Mouse (Mus musculus): ENCODE measurements around the gene Gas7. TPM values are rescaled to one million over a fixed set of nuclear protein-coding genes. Genes with fewer than 3 reads are reported as not detected.

Gene Gas7
- polyA plus RNA-seq, 1 experiment from 2014 or later, result 3.3 TPM

DNA sequence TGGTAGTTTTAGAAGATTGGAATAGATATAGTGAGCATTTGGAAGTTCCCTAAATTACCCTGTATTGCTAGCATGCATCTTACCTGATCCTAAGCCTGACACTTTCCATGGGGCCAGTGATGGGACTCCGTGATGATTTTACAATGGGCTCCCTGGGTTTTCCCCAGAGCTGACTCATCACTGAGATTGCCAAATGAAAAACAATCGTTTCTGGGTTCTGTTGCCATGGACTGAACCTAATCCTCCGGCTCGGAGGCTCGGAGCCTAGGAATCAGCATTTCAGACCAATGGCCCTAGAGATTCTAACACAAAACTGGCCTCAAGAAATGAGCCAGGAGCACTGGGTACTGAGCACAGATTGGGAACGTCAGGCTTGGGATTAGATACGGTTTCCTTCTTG lies 167.1 kb downstream of the Gas7 start:
- Histone ChIP-seq H3K27me3 (ENCODE audit: control insufficient read depth, insufficient read depth, low read length) (no peaks in the 10 kb centered on the region), H3K9me3 (replicated peaks; ENCODE audit: control insufficient read depth, low read length) (no peaks in the 10 kb centered on the region), H3K4me2 (ENCODE audit: low read depth, low read length) (no peak overlapping the region), H3K4me1 (ENCODE audit: control insufficient read depth, insufficient read depth, low read length) (no peaks in the 10 kb centered on the region), H3K27ac (replicated peaks; ENCODE audit: low read depth, low read length) (no peak overlapping the region), H3K9ac (replicated peaks; ENCODE audit: low read length) (no peak overlapping the region), H3K36me3 (replicated peaks; ENCODE audit: control insufficient read depth, insufficient read depth, low read depth, low read length) (no peaks in the 10 kb centered on the region), H3K4me3 (ENCODE audit: low read depth, low read length) (no peak overlapping the region)
- 87% methylated on average over 7 of the region's 7 CpGs for WGBS
- ATAC-seq (replicated peaks; ENCODE audit: insufficient number of reproducible peaks, low FRiP score, low TSS enrichment, low read depth) (no peak), DNase-seq (ENCODE audit: low spot score) (no peak)

GRCm38 (mm10) chr11:67627179-67627578 lies 171.9 kb downstream of the Gas7 start:
- no peak for DNase-seq (ENCODE audit: low spot score)
- no peak for ATAC-seq (replicated peaks; ENCODE audit: insufficient number of reproducible peaks, low FRiP score, low TSS enrichment, low read depth)
- no peaks in the 10 kb centered on the region for H3K4me1 ChIP-seq (ENCODE audit: control insufficient read depth, insufficient read depth, low read length)
- no peak overlapping the region for H3K4me2 ChIP-seq (ENCODE audit: low read depth, low read length)
- no peak overlapping the region for H3K27ac ChIP-seq (replicated peaks; ENCODE audit: low read depth, low read length)
- H3K4me3 ChIP-seq (ENCODE audit: low read depth, low read length), result no peak overlapping the region
- H3K9me3 ChIP-seq (replicated peaks; ENCODE audit: control insufficient read depth, low read length), result no peaks in the 10 kb centered on the region
- no peaks in the 10 kb centered on the region for H3K36me3 ChIP-seq (replicated peaks; ENCODE audit: control insufficient read depth, insufficient read depth, low read depth, low read length)
- H3K9ac ChIP-seq (replicated peaks; ENCODE audit: low read length), result no peak overlapping the region
- 82% methylated on average over 7 of the region's 7 CpGs for WGBS
- H3K27me3 ChIP-seq (ENCODE audit: control insufficient read depth, insufficient read depth, low read length), result no peaks in the 10 kb centered on the region

DNA sequence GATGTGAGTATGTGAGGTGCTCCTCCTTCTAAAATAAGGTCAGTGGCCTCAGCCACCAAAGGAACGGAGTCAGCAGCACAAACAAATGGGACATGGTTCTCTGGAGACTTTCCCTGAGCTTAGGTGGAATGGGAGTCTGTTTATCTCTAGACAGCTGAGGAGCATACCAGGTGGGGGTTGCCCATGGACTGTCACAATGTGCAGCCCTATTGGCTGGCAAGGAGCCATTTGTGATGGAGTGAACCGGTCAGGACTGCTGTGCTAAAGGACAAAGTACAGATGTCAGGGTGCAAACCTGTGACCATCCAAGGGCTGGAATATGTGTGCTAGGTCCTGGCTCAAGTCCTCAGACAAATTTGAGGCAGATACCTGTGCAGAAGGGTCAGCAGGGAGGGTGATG lies 173.3 kb downstream of the Gas7 start:
- ATAC-seq (replicated peaks; ENCODE audit: insufficient number of reproducible peaks, low FRiP score, low TSS enrichment, low read depth) (no peak), DNase-seq (ENCODE audit: low spot score) (no peak)
- Histone ChIP-seq H3K9me3 (replicated peaks; ENCODE audit: control insufficient read depth, low read length) (no peaks in the 10 kb centered on the region), H3K4me2 (ENCODE audit: low read depth, low read length) (no peak overlapping the region), H3K27me3 (ENCODE audit: control insufficient read depth, insufficient read depth, low read length) (no peaks in the 10 kb centered on the region), H3K9ac (replicated peaks; ENCODE audit: low read length) (no peak overlapping the region), H3K36me3 (replicated peaks; ENCODE audit: control insufficient read depth, insufficient read depth, low read depth, low read length) (no peaks in the 10 kb centered on the region), H3K27ac (replicated peaks; ENCODE audit: low read depth, low read length) (no peak overlapping the region), H3K4me3 (ENCODE audit: low read depth, low read length) (no peak overlapping the region), H3K4me1 (ENCODE audit: control insufficient read depth, insufficient read depth, low read length) (no peaks in the 10 kb centered on the region)
- WGBS, result 80% methylated on average over 2 of the region's 2 CpGs

- no peaks in the 10 kb centered on the region for H3K9me3 ChIP-seq (replicated peaks; ENCODE audit: control insufficient read depth, low read length)
- no peak for ATAC-seq (replicated peaks; ENCODE audit: insufficient number of reproducible peaks, low FRiP score, low TSS enrichment, low read depth)
- H3K27me3 ChIP-seq (ENCODE audit: control insufficient read depth, insufficient read depth, low read length), result no peaks in the 10 kb centered on the region
- WGBS, result 70% methylated on average over 8 of the region's 8 CpGs
- no peak overlapping the region for H3K4me2 ChIP-seq (ENCODE audit: low read depth, low read length)
- H3K36me3 ChIP-seq (replicated peaks; ENCODE audit: control insufficient read depth, insufficient read depth, low read depth, low read length), result no peaks in the 10 kb centered on the region
- no peak overlapping the region for H3K9ac ChIP-seq (replicated peaks; ENCODE audit: low read length)
- no peak overlapping the region for H3K27ac ChIP-seq (replicated peaks; ENCODE audit: low read depth, low read length)
- no peak for DNase-seq (ENCODE audit: low spot score)
- H3K4me3 ChIP-seq (ENCODE audit: low read depth, low read length), result no peak overlapping the region
- no peaks in the 10 kb centered on the region for H3K4me1 ChIP-seq (ENCODE audit: control insufficient read depth, insufficient read depth, low read length)
Measured at GRCm38 (mm10) chr11:67632906-67633305, 177.7 kb downstream of the Gas7 start.

DNA sequence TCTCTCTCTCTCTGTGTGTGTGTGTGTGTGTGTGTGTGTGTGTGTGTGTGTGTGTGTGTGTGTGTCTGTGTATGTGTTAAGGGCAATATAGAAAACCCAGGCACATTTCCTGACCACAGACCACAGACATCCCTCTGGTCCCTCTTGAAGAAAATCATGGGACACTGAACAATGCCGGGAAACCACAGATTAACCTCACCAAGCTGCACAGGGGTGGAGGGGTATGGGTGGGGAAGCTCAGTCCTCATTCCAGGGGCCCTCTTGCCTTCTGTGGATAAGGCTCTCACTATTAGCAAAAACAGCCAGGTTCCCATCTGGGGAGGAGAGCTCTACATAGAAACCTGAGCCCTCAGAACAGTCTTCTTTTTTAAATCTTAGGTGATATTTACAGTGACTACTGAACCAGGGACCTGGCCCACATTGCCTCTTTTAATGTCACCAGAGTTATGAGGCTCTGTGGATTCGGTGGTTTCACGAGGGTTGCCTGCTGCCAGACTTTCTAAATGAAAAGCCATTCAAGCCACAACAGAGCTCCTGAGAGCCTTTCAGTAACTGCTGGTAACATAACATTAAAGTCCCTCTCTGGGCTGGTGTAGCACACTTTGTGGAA lies 178.5 kb downstream of the Gas7 start:
- 76% methylated on average over 3 of the region's 3 CpGs for WGBS
- Histone ChIP-seq H3K9me3 (replicated peaks; ENCODE audit: control insufficient read depth, low read length) (no peaks in the 10 kb centered on the region), H3K27me3 (ENCODE audit: control insufficient read depth, insufficient read depth, low read length) (no peaks in the 10 kb centered on the region), H3K4me1 (ENCODE audit: control insufficient read depth, insufficient read depth, low read length) (no peaks in the 10 kb centered on the region), H3K4me2 (ENCODE audit: low read depth, low read length) (no peak overlapping the region), H3K27ac (replicated peaks; ENCODE audit: low read depth, low read length) (no peak overlapping the region), H3K36me3 (replicated peaks; ENCODE audit: control insufficient read depth, insufficient read depth, low read depth, low read length) (no peaks in the 10 kb centered on the region), H3K4me3 (ENCODE audit: low read depth, low read length) (no peak overlapping the region), H3K9ac (replicated peaks; ENCODE audit: low read length) (no peak overlapping the region)
- no peak for ATAC-seq (replicated peaks; ENCODE audit: insufficient number of reproducible peaks, low FRiP score, low TSS enrichment, low read depth)
- no peak for DNase-seq (ENCODE audit: low spot score)

DNA sequence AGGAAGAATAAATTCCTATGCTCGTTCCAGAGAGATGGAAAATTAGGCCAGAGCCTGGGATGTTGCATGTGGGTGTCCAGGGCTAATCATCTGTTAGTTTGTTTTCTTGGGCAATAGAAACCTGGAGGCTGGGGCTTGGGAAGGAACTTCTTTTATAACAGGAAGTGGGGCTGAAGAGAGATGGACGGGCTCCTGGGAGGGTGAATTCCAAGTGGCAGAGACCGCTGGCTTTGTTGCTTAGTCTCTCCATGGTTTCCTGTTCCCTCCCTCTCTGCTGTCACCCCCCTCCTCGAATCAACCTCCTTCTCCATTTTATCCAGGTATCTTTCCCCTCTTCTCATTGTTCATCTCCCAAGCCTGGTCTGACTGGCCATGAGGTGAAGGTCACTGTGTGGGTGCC lies 181.0 kb downstream of the Gas7 start:
- no peak for DNase-seq (ENCODE audit: low spot score)
- WGBS, result 51% methylated on average over 4 of the region's 4 CpGs

DNA sequence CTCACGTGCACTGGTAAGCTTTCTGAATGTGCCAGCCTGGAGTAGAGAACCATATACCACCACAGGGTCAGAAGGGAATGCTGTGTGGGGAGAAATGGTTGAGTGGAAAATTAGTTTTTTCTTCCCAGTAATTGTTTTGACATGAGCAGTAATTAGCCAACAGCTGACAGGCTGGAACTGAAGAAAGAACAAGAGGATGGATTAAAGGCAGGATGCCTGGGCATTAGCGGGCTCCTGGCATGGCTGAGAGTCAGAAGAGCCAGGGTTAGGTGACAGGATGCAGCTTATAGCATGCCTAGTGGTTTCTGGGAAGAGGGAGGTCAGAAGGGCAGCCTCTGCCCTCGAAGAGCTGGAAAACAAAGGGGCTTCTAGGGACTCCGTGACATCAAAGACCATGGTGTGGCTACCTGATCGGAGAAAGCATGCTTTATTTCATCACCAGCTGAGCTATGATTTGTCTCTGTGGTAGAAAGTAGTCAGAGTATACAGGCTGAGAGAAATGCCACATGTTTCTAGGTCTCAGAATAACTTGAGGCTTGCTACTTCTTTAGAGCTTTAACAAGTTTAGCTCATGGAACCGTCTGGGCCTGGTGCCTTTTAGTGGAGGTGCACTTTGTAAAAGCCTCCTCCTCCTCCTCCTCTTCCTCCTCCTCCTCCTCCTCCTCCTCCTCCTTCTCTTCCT lies 181.8 kb downstream of the Gas7 start:
- Histone ChIP-seq H3K9me3 (replicated peaks; ENCODE audit: control insufficient read depth, low read length) (no peaks in the 10 kb centered on the region), H3K27me3 (ENCODE audit: control insufficient read depth, insufficient read depth, low read length) (no peaks in the 10 kb centered on the region), H3K4me3 (ENCODE audit: low read depth, low read length) (no peak overlapping the region), H3K9ac (replicated peaks; ENCODE audit: low read length) (no peak overlapping the region), H3K4me1 (ENCODE audit: control insufficient read depth, insufficient read depth, low read length) (no peaks in the 10 kb centered on the region), H3K27ac (replicated peaks; ENCODE audit: low read depth, low read length) (no peak overlapping the region), H3K4me2 (ENCODE audit: low read depth, low read length) (no peak overlapping the region), H3K36me3 (replicated peaks; ENCODE audit: control insufficient read depth, insufficient read depth, low read depth, low read length) (no peaks in the 10 kb centered on the region)
- ATAC-seq (replicated peaks; ENCODE audit: insufficient number of reproducible peaks, low FRiP score, low TSS enrichment, low read depth), result no peak
- 53% methylated on average over 6 of the region's 6 CpGs for WGBS
- no peak for DNase-seq (ENCODE audit: low spot score)

More for the DNA sequence above, 181.0 kb downstream of the Gas7 start:
- Histone ChIP-seq H3K4me2 (ENCODE audit: low read depth, low read length) (no peak overlapping the region), H3K4me1 (ENCODE audit: control insufficient read depth, insufficient read depth, low read length) (no peaks in the 10 kb centered on the region), H3K27me3 (ENCODE audit: control insufficient read depth, insufficient read depth, low read length) (no peaks in the 10 kb centered on the region), H3K36me3 (replicated peaks; ENCODE audit: control insufficient read depth, insufficient read depth, low read depth, low read length) (no peaks in the 10 kb centered on the region), H3K4me3 (ENCODE audit: low read depth, low read length) (no peak overlapping the region), H3K27ac (replicated peaks; ENCODE audit: low read depth, low read length) (no peak overlapping the region), H3K9ac (replicated peaks; ENCODE audit: low read length) (no peak overlapping the region), H3K9me3 (replicated peaks; ENCODE audit: control insufficient read depth, low read length) (no peaks in the 10 kb centered on the region)
- no peak for ATAC-seq (replicated peaks; ENCODE audit: insufficient number of reproducible peaks, low FRiP score, low TSS enrichment, low read depth)

DNA sequence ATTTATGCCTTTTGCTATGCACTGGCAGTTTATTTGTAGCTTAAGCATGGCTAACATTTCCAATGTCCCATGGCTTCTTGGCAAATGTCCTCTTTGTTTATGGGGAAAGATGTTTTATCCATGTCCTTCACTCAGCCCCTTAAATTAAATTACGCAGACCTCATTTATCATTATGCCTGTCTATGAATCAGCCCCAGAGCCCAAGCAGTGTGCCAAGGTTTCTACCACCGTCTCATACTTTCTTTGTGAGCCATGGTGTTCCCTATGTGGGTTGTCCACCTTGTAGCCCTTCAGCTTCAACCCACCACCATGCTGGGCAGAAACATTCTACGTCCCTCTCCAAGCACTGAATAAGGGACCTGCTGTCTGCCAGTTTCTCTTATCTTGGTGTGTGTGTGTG lies 183.2 kb downstream of the Gas7 start:
- no peak overlapping the region for H3K27ac ChIP-seq (replicated peaks; ENCODE audit: low read depth, low read length)
- ATAC-seq (replicated peaks; ENCODE audit: insufficient number of reproducible peaks, low FRiP score, low TSS enrichment, low read depth), result no peak
- no peaks in the 10 kb centered on the region for H3K4me1 ChIP-seq (ENCODE audit: control insufficient read depth, insufficient read depth, low read length)
- no peaks in the 10 kb centered on the region for H3K27me3 ChIP-seq (ENCODE audit: control insufficient read depth, insufficient read depth, low read length)
- no peak overlapping the region for H3K9ac ChIP-seq (replicated peaks; ENCODE audit: low read length)
- WGBS, result 94% methylated on average over 3 of the region's 3 CpGs
- H3K4me2 ChIP-seq (ENCODE audit: low read depth, low read length), result no peak overlapping the region
- H3K36me3 ChIP-seq (replicated peaks; ENCODE audit: control insufficient read depth, insufficient read depth, low read depth, low read length), result no peaks in the 10 kb centered on the region
- H3K4me3 ChIP-seq (ENCODE audit: low read depth, low read length), result no peak overlapping the region
- no peak for DNase-seq (ENCODE audit: low spot score)
- H3K9me3 ChIP-seq (replicated peaks; ENCODE audit: control insufficient read depth, low read length), result no peaks in the 10 kb centered on the region

All from embryonic facial prominence, embryonic 11.5 days (tissue).